Mouse (Mus musculus): ENCODE results near the gene Adprhl2.

DNA sequence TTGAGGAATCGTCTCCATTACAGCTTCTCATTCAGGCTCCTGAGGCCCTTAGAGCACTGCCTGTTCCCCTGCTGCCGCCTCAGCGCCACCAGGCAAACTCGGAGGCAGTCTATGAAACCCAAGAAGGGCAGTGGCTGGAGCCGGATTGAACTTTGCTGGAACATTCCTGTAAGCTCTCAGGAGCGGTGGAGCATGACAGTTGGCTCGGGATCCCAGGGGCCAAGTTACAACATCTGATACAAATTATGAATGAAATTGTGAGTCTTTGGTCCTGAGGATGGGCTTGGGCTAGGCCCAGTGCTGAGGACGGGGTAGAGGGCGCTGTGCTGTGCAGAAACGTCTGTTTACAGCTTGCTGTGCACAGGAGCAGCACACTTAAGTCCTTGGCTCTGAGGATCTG is 7.1 kb downstream of the Adprhl2 start:
- TF ChIP-seq POLR2A (IDR thresholded peaks at IDR 0.05; ENCODE audit: borderline replicate concordance, extremely low read depth, insufficient read depth, insufficient read length, poor library complexity, severe bottlenecking) (no peak), CTCF (IDR thresholded peaks at IDR 0.05; ENCODE audit: borderline replicate concordance, extremely low read depth, insufficient read depth, insufficient read length) (no peak)
